Mouse (Mus musculus) granulocyte monocyte progenitor cell, adult 5-6 weeks (primary cell): ENCODE results near the gene Becn1. TPM values are rescaled to one million over a fixed set of nuclear protein-coding genes. Genes with fewer than 3 reads are reported as not detected.
A peak's percentile ranks its signal among the peaks of the same experiment; 100 is the strongest.
"Not testable (repeated sequence)": the region's sequence is repeated elsewhere in the genome, so short reads cannot be mapped to it uniquely, and the experiment has no call there.

Source experiments
- ATAC-seq: replicated peaks from 2 replicates; pipeline ENCODE4 v1.8.0; 2016; ENCODE audit warnings: mild to moderate bottlenecking, moderate TSS enrichment, inconsistent platforms; ENCODE audit not compliant: poor library complexity, severe bottlenecking
- total RNA-seq, 2 experiments: library from RNA; stranded (forward) in 1 of 2; stranded (reverse) in 1 of 2; fragments of 200-712, 200-1000 nt in 1 of 2; fragments of >200 nt in 1 of 2; fragmentation: Nextera tagmentation in 1 of 2; gene quantifications; 2 replicates each; pipeline ENCODE4 v1.2.3; 2014 to 2017

Gene Becn1
- total RNA-seq (2014; fragmentation: Nextera tagmentation) (58.4 and 81.1 TPM in 2 replicates), total RNA-seq (2017) (177 and 214 TPM in 2 replicates)

- ATAC-seq = peak; percentile 97
Measured at GRCm38 (mm10) chr11:101302004-101302798, at the start of gene Becn1. TSS of gene Becn1 (minus strand) at chr11:101302286.

- no peak for ATAC-seq
Measured at GRCm38 (mm10) chr11:101351721-101352111, 49.6 kb upstream of the Becn1 start.

- ATAC-seq = no peak
Measured at GRCm38 (mm10) chr11:101351100-101351720, 49.1 kb upstream of the Becn1 start.

GRCm38 (mm10) chr11:101349216-101349615, 47.1 kb upstream of the Becn1 start:
- no peak for ATAC-seq

GRCm38 (mm10) chr11:101348774-101349173, 46.7 kb upstream of the Becn1 start:
- ATAC-seq = no peak

GRCm38 (mm10) chr11:101347083-101347775, 45.1 kb upstream of the Becn1 start:
- ATAC-seq = no peak

GRCm38 (mm10) chr11:101338123-101338760, 36.2 kb upstream of the Becn1 start:
- peak; percentile 94 for ATAC-seq

- no peak for ATAC-seq
Measured at GRCm38 (mm10) chr11:101335685-101336084, 33.6 kb upstream of the Becn1 start.

GRCm38 (mm10) chr11:101334516-101334915, 32.4 kb upstream of the Becn1 start:
- no peak for ATAC-seq

GRCm38 (mm10) chr11:101334023-101334422, 31.9 kb upstream of the Becn1 start:
- no peak for ATAC-seq

GRCm38 (mm10) chr11:101332537-101332936, 30.5 kb upstream of the Becn1 start:
- no peak for ATAC-seq

GRCm38 (mm10) chr11:101330961-101331360, 28.9 kb upstream of the Becn1 start:
- ATAC-seq = not testable (repeated sequence)

- no peak for ATAC-seq
Measured at GRCm38 (mm10) chr11:101330371-101330924, 28.4 kb upstream of the Becn1 start, which contains the start of gene Aoc3. TSS of gene Aoc3 (plus strand) at chr11:101330605.

GRCm38 (mm10) chr11:101328941-101329635, 27.0 kb upstream of the Becn1 start:
- ATAC-seq = no peak

- no peak for ATAC-seq
Measured at GRCm38 (mm10) chr11:101327311-101327710, 25.2 kb upstream of the Becn1 start.

- ATAC-seq = no peak
Measured at GRCm38 (mm10) chr11:101326147-101326546, 24.1 kb upstream of the Becn1 start.

GRCm38 (mm10) chr11:101325201-101325600, 23.1 kb upstream of the Becn1 start:
- not testable (repeated sequence) for ATAC-seq

- ATAC-seq = no peak
Measured at GRCm38 (mm10) chr11:101324763-101325162, 22.7 kb upstream of the Becn1 start, which contains the start of gene Aoc2. TSS of gene Aoc2 (plus strand) at chr11:101325063.

- peak; percentile 68 for ATAC-seq
Measured at GRCm38 (mm10) chr11:101323609-101324008, 21.5 kb upstream of the Becn1 start.
